Mouse (Mus musculus): Measurements from ENCODE around the gene Itgb4.

The Itgb4 gene

GRCm38 (mm10) chr11:115974309-115975082 lies at the start of gene Itgb4:
Gene Itgb4 (plus strand): TSS chr11:115974709.
- DNase-seq (ENCODE audit: low read depth), result peak; percentile 57

GRCm38 (mm10) chr11:115929031-115929430 lies 45.5 kb upstream of the Itgb4 start:
- DNase-seq (ENCODE audit: low read depth), result no peak

DNA sequence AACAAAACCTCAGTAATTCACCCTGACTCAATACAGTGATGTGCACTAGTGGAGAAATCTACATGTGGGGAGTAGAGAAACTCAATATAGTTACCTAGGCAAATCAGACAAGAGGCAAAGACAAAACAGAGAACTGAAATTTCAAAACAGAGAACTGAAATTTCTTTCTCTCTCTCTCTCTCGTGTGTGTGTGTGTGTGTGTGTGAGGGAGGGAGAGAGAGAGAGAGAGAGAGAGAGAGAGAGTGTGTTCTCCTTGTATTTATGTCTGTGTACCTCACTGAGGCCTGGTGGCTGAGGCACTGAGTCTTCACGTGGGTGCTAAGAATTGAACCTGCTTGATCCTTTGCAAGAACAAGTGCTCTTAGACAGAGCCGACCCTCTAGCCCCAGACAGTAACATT lies 44.7 kb upstream of the Itgb4 start:
- no peak for DNase-seq (ENCODE audit: low read depth)

- DNase-seq (ENCODE audit: low read depth), result no peak
Measured at GRCm38 (mm10) chr11:115931235-115931634, 43.3 kb upstream of the Itgb4 start.

DNA sequence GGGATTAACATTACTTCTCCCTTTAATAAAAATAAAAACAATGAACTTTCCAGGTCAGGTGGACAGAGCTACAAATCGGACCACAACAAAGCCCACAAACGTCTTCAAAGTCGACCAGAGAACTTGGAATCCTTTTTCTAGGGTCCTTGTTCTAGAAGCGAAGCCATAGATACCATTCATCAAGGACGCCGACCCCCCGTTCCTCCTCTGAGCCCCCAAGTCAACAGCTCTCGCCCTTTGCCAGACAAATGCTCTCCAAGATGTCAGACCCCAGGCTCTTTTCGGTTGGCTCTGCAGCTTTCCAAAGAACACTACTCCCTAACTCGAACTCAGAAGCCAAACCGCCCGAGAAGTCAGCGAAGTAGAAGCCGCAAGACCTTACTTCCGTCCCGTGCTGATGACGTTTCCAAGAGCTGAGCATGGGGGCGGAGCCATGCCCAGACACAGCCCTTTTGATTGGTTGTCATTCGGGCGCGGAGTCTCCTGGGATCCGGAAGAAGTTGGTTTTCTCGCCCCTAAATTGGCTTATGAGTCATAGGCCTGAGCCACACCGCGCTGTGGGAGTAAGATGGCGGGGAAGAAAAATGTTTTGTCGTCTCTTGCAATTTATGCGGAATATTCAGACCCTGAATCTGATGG lies 41.3 kb upstream of the Itgb4 start, which contains the start of the genes Sap30bp and Recql5:
Sap30bp (plus strand) TSS at position 175 of the 639 bp plus-strand sequence.
Recql5 (minus strand) TSS at position 370 of the 639 bp plus-strand sequence.
- DNase-seq (ENCODE audit: low read depth), result peak; percentile 99

GRCm38 (mm10) chr11:115933747-115934110 lies 40.8 kb upstream of the Itgb4 start:
- no peak for DNase-seq (ENCODE audit: low read depth)

GRCm38 (mm10) chr11:115939690-115940329 lies 34.7 kb upstream of the Itgb4 start:
- peak; percentile 85 for DNase-seq (ENCODE audit: low read depth)

DNA sequence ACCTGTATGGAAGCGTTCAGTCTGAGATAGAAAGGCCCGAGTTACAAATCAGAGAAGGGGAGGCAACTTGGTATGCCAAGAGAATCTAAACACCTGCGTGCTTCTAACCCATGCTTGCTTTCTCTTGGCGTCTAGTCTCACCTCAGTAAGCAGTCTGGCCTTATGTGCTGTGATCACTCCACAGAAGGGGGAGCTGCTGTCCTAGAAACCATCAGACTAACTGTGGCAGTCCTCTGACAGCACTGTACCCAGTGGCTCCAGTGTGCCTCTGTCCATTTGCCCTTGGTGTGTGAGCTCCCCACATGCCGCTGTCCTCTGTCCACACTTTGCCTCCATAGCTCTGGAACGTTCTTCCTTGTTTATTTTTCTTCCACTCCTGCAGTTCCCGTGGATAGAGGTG lies 32.5 kb upstream of the Itgb4 start:
- DNase-seq (ENCODE audit: low read depth), result no peak

DNA sequence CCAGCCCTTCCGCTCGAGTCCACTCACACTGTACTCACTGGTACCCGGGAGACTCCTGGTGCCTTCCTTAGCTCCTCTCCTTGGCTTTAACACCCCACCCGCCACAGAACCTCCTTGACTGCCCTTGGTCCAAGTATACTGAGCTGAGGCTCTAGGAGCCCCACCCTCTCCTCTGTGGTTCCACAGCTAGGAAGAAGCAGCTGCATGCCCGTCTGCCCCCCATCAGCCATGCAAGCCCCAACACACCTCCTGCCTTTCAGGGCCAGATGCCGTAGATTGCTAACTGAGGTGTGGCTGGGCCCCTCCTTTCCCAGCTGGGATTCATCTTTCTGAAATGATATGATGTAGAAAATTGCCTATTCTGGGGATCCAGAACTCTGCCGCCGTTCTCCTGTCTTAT lies 29.3 kb upstream of the Itgb4 start:
- no peak for DNase-seq (ENCODE audit: low read depth)

GRCm38 (mm10) chr11:115946221-115946828 lies 28.2 kb upstream of the Itgb4 start:
- no peak for DNase-seq (ENCODE audit: low read depth)

GRCm38 (mm10) chr11:115948316-115948715 lies 26.2 kb upstream of the Itgb4 start:
- DNase-seq (ENCODE audit: low read depth), result no peak

- no peak for DNase-seq (ENCODE audit: low read depth)
Measured at GRCm38 (mm10) chr11:115950719-115951118, 23.8 kb upstream of the Itgb4 start.

- no peak for DNase-seq (ENCODE audit: low read depth)
Measured at GRCm38 (mm10) chr11:115954712-115955111, 19.8 kb upstream of the Itgb4 start.

DNA sequence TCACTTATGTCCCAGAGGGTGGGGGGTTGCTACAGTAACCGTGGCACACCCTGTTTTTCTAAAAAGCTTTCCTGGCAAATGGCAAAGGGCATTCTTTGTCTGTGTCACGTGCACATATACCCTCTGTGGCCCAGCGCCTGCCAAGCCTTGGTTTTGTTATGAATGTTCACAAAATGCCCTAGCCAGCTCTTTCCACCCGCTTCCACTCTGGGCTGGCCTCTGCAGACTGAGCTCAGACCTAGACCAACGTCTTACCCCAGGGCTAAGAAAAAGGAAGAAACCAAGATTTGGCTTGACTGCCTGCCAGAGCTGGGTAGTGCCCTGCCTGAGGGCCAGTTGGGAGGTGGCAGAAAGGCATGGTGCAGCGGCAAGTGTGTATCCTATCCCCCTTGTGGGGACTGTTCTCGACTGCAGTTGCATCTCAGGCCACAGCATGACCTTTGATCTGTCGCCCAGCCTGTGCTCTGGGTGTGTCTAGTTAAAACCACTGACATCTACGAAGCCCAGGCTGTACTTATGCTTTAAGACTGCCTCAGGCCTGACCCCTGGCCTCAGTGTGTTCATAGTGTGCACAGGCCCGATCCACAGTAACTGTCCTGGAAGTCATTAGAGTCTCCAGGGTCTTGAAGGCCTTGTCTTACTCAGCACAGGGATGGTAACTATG lies 19.2 kb upstream of the Itgb4 start:
- no peak for DNase-seq (ENCODE audit: low read depth)

DNA sequence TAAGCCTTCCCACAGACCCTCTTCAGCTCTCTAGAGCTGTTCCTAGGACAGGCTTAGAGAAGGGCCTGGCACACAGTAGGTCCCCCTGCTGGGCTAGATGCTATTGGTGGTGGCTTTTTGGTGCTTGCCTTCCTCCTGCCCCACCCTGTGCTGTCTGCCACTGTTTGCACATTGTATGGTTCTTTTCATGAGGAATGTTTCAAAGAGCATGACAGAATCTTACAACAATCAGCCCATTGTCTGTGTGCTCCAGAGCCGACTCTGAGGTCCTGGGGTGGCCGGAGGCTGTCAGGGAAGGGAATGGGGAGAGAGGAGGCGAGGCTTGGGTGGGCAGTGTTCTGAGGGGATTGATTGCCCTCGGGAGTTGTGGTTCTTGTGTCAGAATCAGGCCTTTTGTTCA lies 18.1 kb upstream of the Itgb4 start:
- no peak for DNase-seq (ENCODE audit: low read depth)

- no peak for DNase-seq (ENCODE audit: low read depth)
Measured at GRCm38 (mm10) chr11:115957971-115958370, 16.5 kb upstream of the Itgb4 start.

- no peak for DNase-seq (ENCODE audit: low read depth)
Measured at GRCm38 (mm10) chr11:115959018-115959417, 15.5 kb upstream of the Itgb4 start.

- DNase-seq (ENCODE audit: low read depth), result no peak
Measured at GRCm38 (mm10) chr11:115962651-115963412, 11.7 kb upstream of the Itgb4 start.

DNA sequence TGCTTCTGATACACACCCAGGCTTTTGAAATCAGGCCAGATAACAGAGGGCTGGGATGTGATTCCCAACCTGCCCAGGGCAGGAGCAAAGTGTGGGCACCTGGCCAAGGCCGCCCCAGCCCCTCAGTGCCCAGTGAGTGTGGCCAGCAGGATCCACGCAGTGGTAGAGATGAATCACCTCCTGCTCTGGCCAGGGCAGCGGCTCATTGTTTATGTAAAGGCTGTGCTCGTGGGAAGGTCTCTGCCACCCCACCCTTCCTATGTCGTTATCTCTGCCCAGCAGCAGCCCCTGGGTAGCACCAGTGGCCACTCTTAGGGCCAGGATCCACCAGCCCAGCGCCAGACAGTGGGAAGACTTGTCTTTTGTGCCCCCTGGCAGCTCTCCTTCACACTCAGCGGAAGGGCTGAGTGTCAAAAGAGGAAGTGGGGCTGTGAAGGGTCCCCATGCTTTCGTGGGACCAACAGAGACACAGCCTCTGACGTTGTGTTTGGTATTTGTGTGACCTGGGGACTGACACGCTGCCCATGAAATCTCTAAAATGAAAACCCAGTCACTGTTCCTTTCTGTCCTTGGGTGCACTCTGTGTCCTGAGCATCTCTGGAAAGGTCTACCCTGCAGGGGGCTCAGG lies 9.4 kb upstream of the Itgb4 start:
- DNase-seq (ENCODE audit: low read depth), result no peak

DNA sequence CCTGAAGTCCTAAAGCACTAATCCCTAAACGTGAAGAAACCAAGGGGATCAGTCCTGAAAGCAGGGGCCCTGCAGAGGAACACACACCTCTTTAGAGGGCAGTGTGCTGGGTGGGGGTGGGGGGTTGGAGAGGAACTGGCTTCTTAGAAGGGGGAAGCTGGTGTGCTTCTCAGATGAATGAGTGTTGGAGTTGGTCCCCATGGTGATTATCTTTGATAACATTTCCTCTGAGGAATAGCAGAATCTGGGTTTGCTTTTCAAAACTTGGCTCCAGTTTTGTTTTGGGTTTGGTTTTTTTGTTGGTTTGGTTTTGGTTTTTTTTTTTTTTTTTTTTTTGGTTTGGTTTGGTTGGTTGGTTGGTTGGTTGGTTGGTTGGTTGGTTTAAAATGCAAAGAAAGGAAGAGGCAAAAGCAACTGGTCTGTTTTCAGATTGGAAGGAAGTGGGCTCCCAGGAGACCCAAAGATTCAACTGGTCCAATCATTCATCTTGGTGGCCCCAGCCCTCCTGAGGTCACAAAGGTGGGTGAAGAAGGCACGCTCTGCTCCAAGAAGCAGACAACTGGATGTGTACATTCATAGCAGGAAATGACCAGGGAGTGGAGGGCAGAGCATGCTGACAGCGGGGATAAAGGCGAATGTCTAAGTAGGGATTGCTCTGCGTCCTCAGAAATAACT lies 5.6 kb upstream of the Itgb4 start:
- no peak for DNase-seq (ENCODE audit: low read depth)
